Mouse (Mus musculus): ENCODE results near the gene Fgfr4. TPM values are rescaled to one million over a fixed set of nuclear protein-coding genes. Genes with fewer than 3 reads are reported as not detected.
A peak's percentile ranks its signal among the peaks of the same experiment; 100 is the strongest.

The Fgfr4 gene
- 0.08 and 0.10 TPM in 2 replicates for polyA plus RNA-seq (2012; rRNA removed)

- Histone ChIP-seq H3K27ac (ENCODE audit: insufficient read depth, low read length) (no peak within 1 kb of the TSS), H3K4me1 (ENCODE audit: control insufficient read depth, insufficient read depth, low read length) (no peaks in the 10 kb centered on the region), H3K4me3 (ENCODE audit: insufficient read depth, low read length) (no peak within 1 kb of the TSS)
- TF ChIP-seq POLR2A (IDR thresholded peaks at IDR 0.05; ENCODE audit: extremely low read depth, insufficient read depth, low read length) (no peak), CTCF (IDR thresholded peaks at IDR 0.05; ENCODE audit: extremely low read depth, insufficient read depth, low read length) (no peak)
Observed at GRCm38 (mm10) chr13:55152621-55153415, at the start of gene Fgfr4. Gene Fgfr4 (plus strand): TSS chr13:55152640.

GRCm38 (mm10) chr13:55103351-55103750 lies 49.1 kb upstream of the Fgfr4 start:
- no peak overlapping the region for H3K4me3 ChIP-seq (ENCODE audit: insufficient read depth, low read length)
- H3K4me1 ChIP-seq (ENCODE audit: control insufficient read depth, insufficient read depth, low read length) = peaks cover 11% of the 10 kb centered on the region
- H3K27ac ChIP-seq (ENCODE audit: insufficient read depth, low read length) = no peak overlapping the region
- TF ChIP-seq CTCF (IDR thresholded peaks at IDR 0.05; ENCODE audit: extremely low read depth, insufficient read depth, low read length) = no peak
- TF ChIP-seq POLR2A (IDR thresholded peaks at IDR 0.05; ENCODE audit: extremely low read depth, insufficient read depth, low read length) = no peak

DNA sequence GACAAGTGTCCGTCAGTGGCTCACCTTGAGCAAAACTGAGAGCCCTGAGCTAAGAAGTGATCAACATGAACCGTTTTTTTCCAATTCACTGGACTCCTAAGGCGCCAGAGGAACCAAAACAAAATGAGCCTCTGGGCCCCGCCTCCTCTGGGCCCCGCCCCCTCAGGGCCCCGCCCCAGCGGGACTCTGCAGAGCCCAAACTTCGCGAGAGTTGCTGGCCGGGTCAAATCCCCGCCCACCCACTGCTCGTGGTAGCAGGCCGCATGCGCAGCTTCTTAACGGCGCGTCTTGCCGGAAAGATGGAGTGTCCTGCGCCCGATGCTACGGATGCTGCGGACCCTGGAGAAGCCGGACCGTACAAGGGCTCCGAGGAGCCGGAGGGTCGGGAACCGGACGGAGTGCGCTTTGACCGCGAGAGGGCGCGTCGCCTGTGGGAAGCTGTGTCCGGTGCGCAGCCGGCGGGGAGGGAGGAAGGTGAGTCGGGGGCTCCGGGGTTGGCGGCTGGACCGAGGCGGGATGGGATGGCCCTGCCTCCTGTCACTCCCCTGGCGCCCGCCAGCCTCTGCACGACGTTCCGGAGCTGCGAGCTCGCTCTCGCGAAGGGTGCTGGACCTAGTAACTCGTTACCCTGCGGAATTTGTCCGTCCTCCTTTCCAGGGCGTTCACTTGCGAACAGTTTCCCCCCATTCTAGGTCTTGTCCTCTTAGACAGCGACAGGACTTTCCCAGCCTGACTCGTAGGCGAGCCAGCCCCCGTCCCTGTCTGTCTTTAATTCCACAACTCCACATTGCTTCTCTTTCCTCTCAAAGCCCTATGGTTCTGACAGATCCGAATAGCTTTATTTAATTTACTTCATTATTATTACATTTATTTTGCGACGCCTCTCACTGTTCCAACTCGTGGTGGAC lies 47.1 kb upstream of the Fgfr4 start, which contains the start of gene Zfp346:
Gene Zfp346, plus strand, starts transcription at position 267 of the 908 bp plus-strand sequence.
- TF ChIP-seq CTCF (IDR thresholded peaks at IDR 0.05; ENCODE audit: extremely low read depth, insufficient read depth, low read length) = no peak
- TF ChIP-seq POLR2A (IDR thresholded peaks at IDR 0.05; ENCODE audit: extremely low read depth, insufficient read depth, low read length) = peak; percentile 89
- H3K27ac ChIP-seq (ENCODE audit: insufficient read depth, low read length) = peak within 1 kb of the TSS; percentile 6; the same call in 1 of the 2 replicates
- peaks cover 10% of the 10 kb centered on the region for H3K4me1 ChIP-seq (ENCODE audit: control insufficient read depth, insufficient read depth, low read length)
- H3K4me3 ChIP-seq (ENCODE audit: insufficient read depth, low read length) = peak within 1 kb of the TSS; percentile 76

GRCm38 (mm10) chr13:55105953-55106691 lies 46.3 kb upstream of the Fgfr4 start:
- Histone ChIP-seq H3K27ac (ENCODE audit: insufficient read depth, low read length) (no peak overlapping the region), H3K4me3 (ENCODE audit: insufficient read depth, low read length) (peak overlapping the region; percentile 76), H3K4me1 (ENCODE audit: control insufficient read depth, insufficient read depth, low read length) (peaks cover 10% of the 10 kb centered on the region)
- TF ChIP-seq POLR2A (IDR thresholded peaks at IDR 0.05; ENCODE audit: extremely low read depth, insufficient read depth, low read length) = no peak
- TF ChIP-seq CTCF (IDR thresholded peaks at IDR 0.05; ENCODE audit: extremely low read depth, insufficient read depth, low read length) = no peak

DNA sequence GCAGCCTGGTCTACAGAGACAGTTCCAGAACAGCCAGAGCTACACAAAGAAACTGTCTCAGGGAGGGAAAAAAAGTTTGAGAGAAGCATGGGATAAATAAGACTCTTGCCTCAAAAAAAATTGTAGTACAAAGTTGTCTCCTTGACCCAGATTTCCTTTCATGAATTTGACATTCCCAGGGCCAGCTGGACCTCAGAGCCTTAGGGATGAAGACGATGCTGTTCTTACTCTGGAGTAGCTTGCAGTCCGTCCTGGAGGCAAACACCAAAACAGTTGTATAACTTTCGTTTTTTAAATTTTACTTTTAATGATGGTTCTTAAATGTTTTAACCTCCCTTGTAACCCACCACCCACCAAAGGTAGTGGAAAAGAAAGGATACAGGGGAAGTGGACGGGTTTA lies 45.3 kb upstream of the Fgfr4 start:
- Histone ChIP-seq H3K4me3 (ENCODE audit: insufficient read depth, low read length) (no peak overlapping the region), H3K4me1 (ENCODE audit: control insufficient read depth, insufficient read depth, low read length) (peaks cover 10% of the 10 kb centered on the region), H3K27ac (ENCODE audit: insufficient read depth, low read length) (no peak overlapping the region)
- TF ChIP-seq POLR2A (IDR thresholded peaks at IDR 0.05; ENCODE audit: extremely low read depth, insufficient read depth, low read length) (no peak), CTCF (IDR thresholded peaks at IDR 0.05; ENCODE audit: extremely low read depth, insufficient read depth, low read length) (no peak)

DNA sequence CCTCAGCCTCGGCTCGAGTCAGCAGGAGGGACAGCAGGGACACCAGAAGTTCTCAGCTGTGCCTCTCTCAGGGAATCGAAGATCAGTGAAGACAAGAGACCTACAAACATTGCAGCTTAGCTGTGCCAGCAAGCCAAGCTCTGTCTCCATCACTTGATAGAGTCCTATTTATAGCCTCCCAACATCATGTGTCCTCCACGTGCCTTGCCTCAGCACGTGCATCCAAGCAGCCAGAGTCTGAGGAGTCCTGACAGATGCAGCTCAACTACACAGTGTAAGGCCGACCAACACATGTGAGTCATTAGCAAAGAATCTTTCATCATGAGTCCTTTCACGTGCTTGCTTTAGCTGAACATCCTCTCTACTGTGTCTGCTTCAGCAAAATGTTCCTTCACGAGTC lies 44.7 kb upstream of the Fgfr4 start:
- Histone ChIP-seq H3K4me3 (ENCODE audit: insufficient read depth, low read length) (no peak overlapping the region), H3K4me1 (ENCODE audit: control insufficient read depth, insufficient read depth, low read length) (peaks cover 10% of the 10 kb centered on the region), H3K27ac (ENCODE audit: insufficient read depth, low read length) (no peak overlapping the region)
- no peak for TF ChIP-seq POLR2A (IDR thresholded peaks at IDR 0.05; ENCODE audit: extremely low read depth, insufficient read depth, low read length)
- TF ChIP-seq CTCF (IDR thresholded peaks at IDR 0.05; ENCODE audit: extremely low read depth, insufficient read depth, low read length) = no peak

- TF ChIP-seq POLR2A (IDR thresholded peaks at IDR 0.05; ENCODE audit: extremely low read depth, insufficient read depth, low read length) (no peak), CTCF (IDR thresholded peaks at IDR 0.05; ENCODE audit: extremely low read depth, insufficient read depth, low read length) (no peak)
Observed at GRCm38 (mm10) chr13:55114375-55114774, 38.1 kb upstream of the Fgfr4 start.

DNA sequence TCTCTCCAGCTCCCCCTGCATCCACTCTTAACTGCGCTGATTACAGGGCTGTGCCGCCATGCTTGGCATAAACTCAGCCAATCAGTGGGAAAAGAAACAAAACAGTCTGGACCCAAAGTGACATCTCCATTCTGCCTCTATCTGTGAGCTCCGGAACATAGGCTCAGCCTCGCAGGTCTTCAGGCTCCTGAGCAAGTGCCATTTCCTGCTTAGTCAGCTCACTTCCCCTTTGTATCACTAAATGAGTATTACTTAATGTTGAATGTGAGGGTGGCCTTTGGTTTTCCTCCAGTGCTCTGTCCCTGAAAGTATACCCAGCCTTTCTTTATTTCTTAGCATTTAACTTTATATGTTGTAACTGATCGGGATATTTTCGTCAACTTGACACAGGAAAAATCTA lies 27.5 kb upstream of the Fgfr4 start:
- H3K4me1 ChIP-seq (ENCODE audit: control insufficient read depth, insufficient read depth, low read length) = no peaks in the 10 kb centered on the region
- H3K27ac ChIP-seq (ENCODE audit: insufficient read depth, low read length) = no peak overlapping the region
- no peak for TF ChIP-seq POLR2A (IDR thresholded peaks at IDR 0.05; ENCODE audit: extremely low read depth, insufficient read depth, low read length)
- TF ChIP-seq CTCF (IDR thresholded peaks at IDR 0.05; ENCODE audit: extremely low read depth, insufficient read depth, low read length) = no peak
- no peak overlapping the region for H3K4me3 ChIP-seq (ENCODE audit: insufficient read depth, low read length)

More at GRCm38 (mm10) chr13:55114375-55114774, 38.1 kb upstream of the Fgfr4 start:
- Histone ChIP-seq H3K4me3 (ENCODE audit: insufficient read depth, low read length) (no peak overlapping the region), H3K27ac (ENCODE audit: insufficient read depth, low read length) (no peak overlapping the region), H3K4me1 (ENCODE audit: control insufficient read depth, insufficient read depth, low read length) (no peaks in the 10 kb centered on the region)

- H3K27ac ChIP-seq (ENCODE audit: insufficient read depth, low read length) = no peak within 1 kb of the TSS
- TF ChIP-seq CTCF (IDR thresholded peaks at IDR 0.05; ENCODE audit: extremely low read depth, insufficient read depth, low read length) (no peak), POLR2A (IDR thresholded peaks at IDR 0.05; ENCODE audit: extremely low read depth, insufficient read depth, low read length) (no peak)
- H3K4me3 ChIP-seq (ENCODE audit: insufficient read depth, low read length) = no peak within 1 kb of the TSS
- no peaks in the 10 kb centered on the region for H3K4me1 ChIP-seq (ENCODE audit: control insufficient read depth, insufficient read depth, low read length)
Observed at GRCm38 (mm10) chr13:55133448-55133847, 19.0 kb upstream of the Fgfr4 start, which contains the start of gene Gm17617. Gene Gm17617 (minus strand): TSS chr13:55133548.

Data from cortical plate, adult 2 months (tissue).